Mouse (Mus musculus): ENCODE data around the gene Zfp282.
A peak's percentile ranks its signal among the peaks of the same experiment; 100 is the strongest.

The Zfp282 gene

DNA sequence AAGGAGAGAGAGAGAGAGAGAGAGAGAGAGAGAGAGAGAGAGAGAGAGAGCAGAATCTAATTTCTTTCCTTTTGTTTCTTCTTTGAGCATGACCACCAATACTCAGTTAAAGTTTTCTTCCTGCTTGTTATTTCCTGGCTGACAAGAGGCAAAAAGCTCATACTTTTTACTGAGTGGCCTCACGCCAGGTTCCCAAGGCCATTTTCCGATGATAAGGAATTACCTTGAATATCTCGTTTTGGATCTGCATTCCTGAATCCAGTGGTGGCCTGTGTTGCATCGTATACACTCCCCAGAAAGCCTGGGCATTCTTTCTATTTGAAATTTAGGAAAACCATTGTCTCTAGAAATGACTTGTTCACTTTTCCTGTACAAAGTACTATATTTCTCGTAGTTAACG, 22.4 kb downstream of the Zfp282 start:
- no peak for DNase-seq (ENCODE audit: extremely low read depth, low read depth)

GRCm38 (mm10) chr6:47903587-47903986, 26.6 kb downstream of the Zfp282 start:
- no peak for DNase-seq (ENCODE audit: extremely low read depth, low read depth)

- no peak for DNase-seq (ENCODE audit: extremely low read depth, low read depth)
These were observed 27.4 kb downstream of the Zfp282 start for GRCm38 (mm10) chr6:47904361-47904760.

GRCm38 (mm10) chr6:47904917-47905695, 28.1 kb downstream of the Zfp282 start:
- no peak for DNase-seq (ENCODE audit: extremely low read depth, low read depth)

DNA sequence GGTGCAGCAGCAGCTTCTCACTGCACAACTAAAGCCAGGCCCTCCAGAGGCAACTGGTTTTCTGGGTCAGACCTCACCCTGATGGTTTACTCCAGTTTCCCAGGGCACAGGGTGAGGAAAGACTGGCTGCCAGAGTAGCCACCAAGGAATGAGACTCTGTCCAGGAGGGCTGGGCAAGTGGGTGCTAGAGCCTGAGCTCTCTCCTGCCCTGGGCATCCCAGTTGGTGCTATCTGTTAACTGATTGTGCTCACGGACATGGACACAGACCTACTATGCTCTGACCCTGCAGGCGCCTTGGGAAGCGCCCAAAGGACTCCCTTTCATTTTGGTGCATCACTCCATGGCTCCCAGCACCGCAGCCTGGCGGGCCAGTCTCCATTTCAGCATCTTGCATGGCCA, 29.3 kb downstream of the Zfp282 start:
- no peak for DNase-seq (ENCODE audit: extremely low read depth, low read depth)

DNA sequence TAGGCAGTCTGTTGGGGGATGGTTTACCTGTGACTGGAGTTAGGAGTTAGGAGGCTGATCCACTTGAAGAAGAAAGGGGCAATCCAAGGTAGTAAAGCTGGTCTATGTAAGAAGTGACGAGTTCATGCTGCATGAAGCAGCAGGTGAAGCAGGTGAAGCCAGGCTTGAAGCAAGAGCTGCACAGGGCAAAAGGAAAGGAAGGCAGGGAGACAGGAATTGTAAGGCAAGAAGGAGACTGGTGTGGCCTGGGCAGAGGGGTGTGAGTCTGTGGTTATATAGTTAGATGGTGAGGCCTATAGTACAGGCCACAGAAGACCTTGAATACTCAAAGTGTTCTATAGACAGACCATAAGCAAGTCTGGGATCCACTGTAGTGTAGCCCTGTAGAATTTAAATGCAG, 32.0 kb downstream of the Zfp282 start:
- no peak for DNase-seq (ENCODE audit: extremely low read depth, low read depth)

DNA sequence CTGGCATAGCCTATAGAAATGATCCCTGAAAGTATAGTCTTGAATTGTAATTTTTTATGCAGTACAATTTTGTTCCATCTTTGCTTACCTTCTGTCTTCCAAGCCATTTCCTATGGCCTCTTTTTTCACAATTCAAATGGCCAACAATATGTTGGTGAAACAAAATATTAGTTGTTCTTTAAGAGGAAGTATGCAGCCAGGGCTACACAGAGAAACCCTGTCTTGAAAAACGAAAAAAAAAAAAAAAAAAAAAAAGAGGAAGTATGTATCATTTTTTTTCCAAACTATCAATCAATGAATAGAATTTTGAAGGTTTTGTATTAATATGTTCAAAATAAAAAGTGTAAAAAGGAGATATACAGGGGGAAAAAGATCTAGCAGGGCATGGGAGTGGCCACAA, 34.6 kb downstream of the Zfp282 start:
- DNase-seq (ENCODE audit: extremely low read depth, low read depth) = peak; percentile 35

DNA sequence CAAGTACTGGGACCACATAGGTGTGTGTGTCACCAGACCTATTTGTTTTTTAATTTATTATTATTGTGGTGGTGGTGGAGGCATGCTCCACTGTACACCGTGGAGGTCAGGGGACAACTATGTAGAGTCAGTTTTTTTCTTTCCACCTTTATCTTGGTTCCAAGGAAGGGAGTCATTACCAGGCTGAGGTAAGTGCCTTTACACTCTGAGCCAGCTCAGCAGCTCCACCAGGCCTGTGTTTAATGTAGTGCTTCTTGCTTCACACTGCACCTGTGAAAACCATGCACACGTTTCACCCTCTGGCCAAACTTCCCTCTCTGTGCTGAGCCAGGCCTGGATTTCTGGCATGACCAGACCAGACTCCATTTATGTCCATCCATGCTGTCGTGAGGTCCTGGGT, 36.0 kb downstream of the Zfp282 start:
- no peak for DNase-seq (ENCODE audit: extremely low read depth, low read depth)

- no peak for DNase-seq (ENCODE audit: extremely low read depth, low read depth)
These were observed 40.0 kb downstream of the Zfp282 start for GRCm38 (mm10) chr6:47917051-47917450.

DNA sequence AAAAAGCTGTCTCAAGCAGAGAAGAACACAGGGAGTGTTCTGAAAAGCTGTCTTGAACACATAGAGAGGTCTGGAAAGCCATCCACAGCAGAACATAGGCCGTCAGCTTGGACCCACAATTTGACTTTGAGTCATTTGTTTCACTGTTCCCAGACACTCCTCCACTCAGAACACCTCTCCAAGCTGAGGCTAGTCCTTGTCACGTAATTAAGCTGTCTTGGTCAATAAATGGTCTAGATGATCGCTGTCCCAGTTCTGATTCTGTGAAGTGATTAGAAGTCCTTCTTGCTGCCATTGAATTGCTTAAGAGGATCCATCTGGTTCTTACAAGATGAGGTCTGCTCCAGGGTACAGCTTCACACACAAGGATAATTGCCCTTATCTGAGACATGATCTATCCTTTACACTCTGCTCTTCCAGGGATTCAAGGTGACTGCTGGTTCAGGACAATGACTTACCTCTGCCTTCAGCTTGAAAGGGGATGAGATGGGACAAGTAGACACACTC, 41.8 kb downstream of the Zfp282 start:
- DNase-seq (ENCODE audit: extremely low read depth, low read depth) = no peak

- no peak for DNase-seq (ENCODE audit: extremely low read depth, low read depth)
These were observed 42.8 kb downstream of the Zfp282 start for GRCm38 (mm10) chr6:47919646-47920446.

DNA sequence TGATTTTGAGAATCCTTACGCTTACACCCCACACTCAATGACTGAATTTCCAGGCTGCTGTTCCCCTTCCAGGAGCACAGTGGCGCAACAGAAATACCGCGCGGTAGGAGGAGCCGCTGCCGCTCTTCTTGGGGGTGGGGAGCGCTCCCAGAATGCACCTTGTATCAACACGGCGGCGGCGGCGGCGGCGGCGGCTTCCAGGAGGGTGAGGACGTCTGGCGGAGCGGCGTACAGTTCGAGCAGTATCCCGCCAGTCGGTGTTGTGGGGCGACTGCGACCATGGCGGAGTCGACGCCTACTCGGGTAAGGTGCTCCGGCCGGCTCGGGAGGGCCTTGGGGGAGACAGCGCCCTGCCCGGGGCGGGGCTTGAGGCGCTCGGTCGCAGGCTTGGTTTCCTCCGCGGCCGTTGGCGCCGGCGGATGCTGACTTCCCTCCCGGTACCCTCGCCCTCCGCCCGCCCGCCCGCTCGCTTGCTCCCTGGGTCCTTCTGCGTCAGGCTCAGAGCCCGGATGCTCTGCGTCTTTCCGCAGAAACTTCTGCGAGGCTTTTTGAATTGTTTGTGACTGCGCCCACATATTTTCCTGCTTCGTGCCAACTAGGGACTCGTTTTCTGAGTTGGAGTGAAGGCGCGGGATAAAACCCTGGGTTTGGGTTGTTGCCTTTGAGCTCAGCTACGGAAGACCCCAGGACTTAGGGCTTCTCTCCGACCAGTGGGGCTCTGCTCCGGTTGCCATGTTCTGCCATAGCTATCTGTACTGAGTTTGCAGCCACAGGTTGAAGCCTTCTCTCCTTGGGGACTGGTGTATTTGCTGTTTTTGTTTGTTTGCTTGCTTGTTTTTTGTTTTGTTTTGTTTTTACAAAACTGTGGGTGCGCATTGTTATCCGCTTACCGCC, 43.7 kb downstream of the Zfp282 start, which contains the start of gene Zfp212:
Zfp212 (plus strand) TSS at position 30 of the 894 bp plus-strand sequence.
- peak; percentile 75 for DNase-seq (ENCODE audit: extremely low read depth, low read depth)

- DNase-seq (ENCODE audit: extremely low read depth, low read depth) = peak; percentile 17
These were observed 65.5 kb downstream of the Zfp282 start for GRCm38 (mm10) chr6:47942461-47942860.

DNA sequence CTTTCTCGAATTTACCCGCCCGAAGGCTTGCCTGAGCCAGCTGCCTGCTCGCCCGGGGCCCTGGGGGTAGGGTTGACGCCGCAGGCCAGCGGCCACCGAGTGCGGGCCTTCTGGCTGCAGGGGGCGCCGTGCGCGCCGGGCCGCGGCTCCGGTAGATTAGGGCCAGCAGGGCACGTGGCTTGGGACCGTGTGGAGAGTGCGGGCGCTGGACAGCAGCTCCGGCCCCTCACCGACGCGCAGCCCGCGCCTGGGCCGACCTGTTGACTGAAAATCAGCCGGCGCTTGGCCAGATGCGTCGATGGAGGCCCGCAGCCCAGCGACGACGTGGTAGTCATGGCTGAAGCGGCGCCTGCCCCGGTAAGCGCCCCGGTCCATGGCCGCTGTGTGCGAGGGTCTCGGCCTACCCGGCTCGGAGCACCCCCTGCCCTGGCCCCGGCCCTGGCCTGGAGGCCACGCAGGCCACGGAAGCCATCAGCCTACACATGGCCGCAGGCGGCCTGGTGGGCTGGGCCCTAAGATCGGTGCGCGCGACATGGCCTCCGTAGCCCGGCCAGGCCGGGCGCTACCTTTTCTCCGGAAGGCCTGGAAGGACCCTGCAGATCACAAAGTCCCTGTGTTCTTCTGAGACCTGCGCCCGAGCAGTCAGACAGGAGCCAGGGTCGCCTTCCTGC, 66.2 kb downstream of the Zfp282 start:
- DNase-seq (ENCODE audit: extremely low read depth, low read depth) = no peak

GRCm38 (mm10) chr6:47943721-47944120, 66.7 kb downstream of the Zfp282 start:
- DNase-seq (ENCODE audit: extremely low read depth, low read depth) = no peak

- DNase-seq (ENCODE audit: extremely low read depth, low read depth) = no peak
These were observed 70.4 kb downstream of the Zfp282 start for GRCm38 (mm10) chr6:47947388-47947787.

GRCm38 (mm10) chr6:47953191-47953726, 76.3 kb downstream of the Zfp282 start, which contains the start of gene Zfp956:
Gene Zfp956 (plus strand): TSS chr6:47953390.
- peak; percentile 84 for DNase-seq (ENCODE audit: extremely low read depth, low read depth)

DNA sequence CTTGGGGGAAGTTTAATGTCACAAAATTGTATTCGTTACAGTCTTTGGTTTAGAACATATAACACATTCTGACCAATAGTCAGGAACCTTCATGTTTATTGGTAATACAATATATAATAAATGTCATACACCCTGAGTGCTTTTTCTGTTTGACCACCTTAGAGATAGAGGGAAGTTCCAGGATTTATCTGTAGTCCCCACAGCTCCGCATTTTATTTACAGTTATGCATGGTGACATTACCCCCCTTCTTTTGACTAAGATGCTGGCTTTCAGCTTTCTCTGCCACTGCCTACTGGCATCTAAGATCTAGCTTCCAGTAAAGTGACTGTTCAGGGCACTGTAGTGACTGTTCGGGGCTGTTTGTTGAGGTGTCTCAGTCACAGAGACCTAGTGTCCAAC, 77.4 kb downstream of the Zfp282 start:
- DNase-seq (ENCODE audit: extremely low read depth, low read depth) = no peak

DNA sequence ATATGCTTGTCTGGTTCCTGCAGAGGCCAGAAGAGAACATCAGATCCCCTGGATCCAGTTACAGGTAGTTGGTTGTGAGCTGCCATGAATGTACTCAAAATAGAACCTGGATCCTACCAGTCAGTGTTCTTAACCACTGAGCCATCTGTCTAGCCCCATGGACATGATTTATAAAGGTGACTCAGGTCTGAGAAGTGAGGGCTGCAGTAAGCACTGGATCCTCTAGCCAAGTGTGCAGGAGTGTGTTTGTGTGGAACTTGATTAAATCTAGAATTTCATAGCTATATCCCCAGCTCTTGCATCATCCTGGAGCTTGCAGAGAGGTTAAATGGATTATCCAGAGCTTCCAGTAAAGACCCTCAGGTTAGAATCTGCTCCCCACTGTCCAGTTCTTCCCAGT, 80.8 kb downstream of the Zfp282 start:
- no peak for DNase-seq (ENCODE audit: extremely low read depth, low read depth)

Data from MEL-GATA-1-ER (cell line).